Mouse (Mus musculus) lung, embryonic 16.5 days (tissue): ENCODE measurements around the gene Cp. TPM values are rescaled to one million over a fixed set of nuclear protein-coding genes. Genes with fewer than 3 reads are reported as not detected.
"Not testable (repeated sequence)": the region's sequence is repeated elsewhere in the genome, so short reads cannot be mapped to it uniquely, and the experiment has no call there.

Experiments
- ATAC-seq: fragments of 200-750 bp; cut with Nextera tagmentation; 2 replicates; pipeline ENCODE4 v1.8.0; 2017; ENCODE audit warnings: low read depth, mild to moderate bottlenecking, moderate library complexity
- H3K27ac ChIP-seq: fragments of 300-500 bp; sonication (generic); 2 replicates; pipeline ENCODE4 v1.5.1; 2014; ENCODE audit warnings: mild to moderate bottlenecking, control low read depth, low read length
- H3K27me3 ChIP-seq: fragments of 300-500 bp; sonication (generic); 2 replicates; pipeline ENCODE4 v1.6.1; 2014; ENCODE audit warnings: low read depth, low read length, mixed read lengths; ENCODE audit not compliant: control insufficient read depth, insufficient read depth
- H3K36me3 ChIP-seq: fragments of 300-500 bp; sonication (generic); 2 replicates; pipeline ENCODE4 v1.6.1; 2014; ENCODE audit warnings: low read length; ENCODE audit not compliant: control insufficient read depth, insufficient read depth
- H3K4me1 ChIP-seq: fragments of 300-500 bp; sonication (generic); replicated peaks from 2 replicates; pipeline ENCODE4 v1.6.1; 2014; ENCODE audit warnings: low read length, mixed read lengths; ENCODE audit not compliant: control insufficient read depth, insufficient read depth
- H3K4me2 ChIP-seq: fragments of 300-500 bp; sonication (generic); 2 replicates; pipeline ENCODE4 v1.6.1; 2014; ENCODE audit warnings: low read depth, low read length, control low read depth
- H3K4me3 ChIP-seq: fragments of 300-500 bp; sonication (generic); 2 replicates; pipeline ENCODE4 v1.5.1; 2014; ENCODE audit warnings: mild to moderate bottlenecking, low read length, control low read depth
- H3K9ac ChIP-seq: fragments of 300-500 bp; sonication (generic); 2 replicates; pipeline ENCODE4 v1.6.1; 2014; ENCODE audit warnings: low read length, control low read depth
- H3K9me3 ChIP-seq: fragments of 300-500 bp; sonication (generic); 2 replicates; pipeline ENCODE4 v1.6.1; 2016; ENCODE audit warnings: low read length; ENCODE audit not compliant: control insufficient read depth
- WGBS: fragments of 180-500 bp; shearing (Covaris S2); extraction: QIAGEN DNeasy Blood & Tissue Kit; methylation state at CpG from one replicate; pipeline ENCODE4 v1.1.7; 2014; 5-methylcytosine and 5-hydroxymethylcytosine counted together
- polyA plus RNA-seq: library from polyadenylated mRNA; unstranded; fragments of >200 nt; fragmentation: Nextera tagmentation; extraction: Ambion mirVana; gene quantifications from 2 replicates; pipeline ENCODE4 v1.2.1, GENCODE M21; 2015

Gene Cp
- polyA plus RNA-seq, 1 experiment from 2014 or later: 5.6 TPM

GRCm38 (mm10) chr3:19992388-19992787 is 35.5 kb downstream of the Cp start:
- ATAC-seq: no peak
- WGBS: 81% methylated on average over 4 of the region's 4 CpGs
- H3K4me3 ChIP-seq: no peak overlapping the region
- no peaks in the 10 kb centered on the region for H3K27me3 ChIP-seq
- H3K4me2 ChIP-seq: no peak overlapping the region
- no peaks in the 10 kb centered on the region for H3K4me1 ChIP-seq
- no peak overlapping the region for H3K27ac ChIP-seq
- H3K9me3 ChIP-seq: no peaks in the 10 kb centered on the region
- peaks cover 8% of the 10 kb centered on the region; the same call in 1 of the 2 replicates for H3K36me3 ChIP-seq
- H3K9ac ChIP-seq: no peak overlapping the region

GRCm38 (mm10) chr3:19999551-19999950 is 42.7 kb downstream of the Cp start:
- WGBS: 82% methylated on average over 2 of the region's 2 CpGs
- H3K4me3 ChIP-seq: no peak overlapping the region
- H3K4me1 ChIP-seq: no peaks in the 10 kb centered on the region
- no peaks in the 10 kb centered on the region for H3K27me3 ChIP-seq
- no peak overlapping the region for H3K27ac ChIP-seq
- peaks cover 10% of the 10 kb centered on the region; the same call in 1 of the 2 replicates for H3K36me3 ChIP-seq
- no peak overlapping the region for H3K9ac ChIP-seq
- no peaks in the 10 kb centered on the region for H3K9me3 ChIP-seq
- H3K4me2 ChIP-seq: no peak overlapping the region
- no peak for ATAC-seq

GRCm38 (mm10) chr3:20000806-20001205 is 44.0 kb downstream of the Cp start:
- Histone ChIP-seq H3K9ac (no peak overlapping the region), H3K9me3 (no peaks in the 10 kb centered on the region), H3K4me2 (no peak overlapping the region), H3K27me3 (no peaks in the 10 kb centered on the region), H3K4me1 (no peaks in the 10 kb centered on the region), H3K4me3 (no peak overlapping the region), H3K27ac (no peak overlapping the region), H3K36me3 (peaks cover 10% of the 10 kb centered on the region; the same call in 1 of the 2 replicates)
- ATAC-seq: no peak
- WGBS: 79% methylated on average over 4 of the region's 4 CpGs

- 0 out of 2 replicates have a peak, but pooled peaks cover 2% of the 10 kb centered on the region for H3K36me3 ChIP-seq
- WGBS: 75% methylated on average over 5 of the region's 5 CpGs
- H3K27ac ChIP-seq: no peak overlapping the region
- H3K27me3 ChIP-seq: no peaks in the 10 kb centered on the region
- H3K9me3 ChIP-seq: no peaks in the 10 kb centered on the region
- H3K4me3 ChIP-seq: no peak overlapping the region
- no peak for ATAC-seq
- no peaks in the 10 kb centered on the region for H3K4me1 ChIP-seq
- H3K9ac ChIP-seq: no peak overlapping the region
- no peak overlapping the region for H3K4me2 ChIP-seq
Observed at GRCm38 (mm10) chr3:20002786-20003185, 45.9 kb downstream of the Cp start.

- WGBS: 75% methylated on average over 8 of the region's 8 CpGs
- Histone ChIP-seq H3K36me3 (peaks cover 4% of the 10 kb centered on the region), H3K9me3 (no peaks in the 10 kb centered on the region), H3K27ac (no peak overlapping the region), H3K4me3 (no peak overlapping the region), H3K4me2 (no peak overlapping the region), H3K9ac (no peak overlapping the region), H3K4me1 (no peaks in the 10 kb centered on the region), H3K27me3 (no peaks in the 10 kb centered on the region)
- no peak for ATAC-seq
Observed at GRCm38 (mm10) chr3:20004422-20004821, 47.6 kb downstream of the Cp start.

GRCm38 (mm10) chr3:20005611-20006010 is 48.8 kb downstream of the Cp start:
- no peak overlapping the region for H3K9ac ChIP-seq
- H3K4me1 ChIP-seq: no peaks in the 10 kb centered on the region
- H3K36me3 ChIP-seq: peaks cover 6% of the 10 kb centered on the region
- no peak overlapping the region for H3K4me2 ChIP-seq
- H3K4me3 ChIP-seq: no peak overlapping the region
- no peak for ATAC-seq
- no peaks in the 10 kb centered on the region for H3K27me3 ChIP-seq
- H3K27ac ChIP-seq: no peak overlapping the region
- H3K9me3 ChIP-seq: no peaks in the 10 kb centered on the region
- whole genome bisulfite sequencing: 68% methylated on average over 1 of the region's 1 CpGs

- H3K36me3 ChIP-seq: peaks cover 6% of the 10 kb centered on the region
- no peak overlapping the region for H3K27ac ChIP-seq
- 83% methylated on average over 4 of the region's 4 CpGs for WGBS
- no peaks in the 10 kb centered on the region for H3K27me3 ChIP-seq
- no peak overlapping the region for H3K4me2 ChIP-seq
- H3K4me1 ChIP-seq: no peaks in the 10 kb centered on the region
- no peak overlapping the region for H3K4me3 ChIP-seq
- H3K9ac ChIP-seq: no peak overlapping the region
- no peaks in the 10 kb centered on the region for H3K9me3 ChIP-seq
- no peak for ATAC-seq
Observed at GRCm38 (mm10) chr3:20007275-20007674, 50.4 kb downstream of the Cp start.

- Histone ChIP-seq H3K9ac (no peak overlapping the region), H3K27me3 (no peaks in the 10 kb centered on the region), H3K36me3 (peaks cover 6% of the 10 kb centered on the region), H3K9me3 (no peaks in the 10 kb centered on the region), H3K4me1 (no peaks in the 10 kb centered on the region), H3K27ac (no peak overlapping the region), H3K4me2 (no peak overlapping the region), H3K4me3 (no peak overlapping the region)
- WGBS: 79% methylated on average over 5 of the region's 5 CpGs
- no peak for ATAC-seq
Observed at GRCm38 (mm10) chr3:20007759-20008158, 50.9 kb downstream of the Cp start.

GRCm38 (mm10) chr3:20010464-20010863 is 53.6 kb downstream of the Cp start:
- ATAC-seq: no peak
- 88% methylated on average over 9 of the region's 9 CpGs for WGBS

GRCm38 (mm10) chr3:20010905-20011304 is 54.1 kb downstream of the Cp start:
- 69% methylated on average over 7 of the region's 7 CpGs for WGBS
- H3K9ac ChIP-seq, H3K4me3 ChIP-seq, H3K4me2 ChIP-seq, H3K4me1 ChIP-seq, H3K9me3 ChIP-seq, H3K27ac ChIP-seq, ATAC-seq, H3K27me3 ChIP-seq: not testable (repeated sequence)
- H3K36me3 ChIP-seq: peaks cover 12% of the 10 kb centered on the region

More at GRCm38 (mm10) chr3:20010464-20010863, 53.6 kb downstream of the Cp start:
- H3K9ac ChIP-seq: no peak overlapping the region
- peaks cover 9% of the 10 kb centered on the region for H3K36me3 ChIP-seq
- no peaks in the 10 kb centered on the region for H3K9me3 ChIP-seq
- no peak overlapping the region for H3K4me3 ChIP-seq
- no peak overlapping the region for H3K27ac ChIP-seq
- no peaks in the 10 kb centered on the region for H3K4me1 ChIP-seq
- no peak overlapping the region for H3K4me2 ChIP-seq
- no peaks in the 10 kb centered on the region for H3K27me3 ChIP-seq
